10 mouse cellular contexts compared by ENCODE assay signal in the genomic region with DNA sequence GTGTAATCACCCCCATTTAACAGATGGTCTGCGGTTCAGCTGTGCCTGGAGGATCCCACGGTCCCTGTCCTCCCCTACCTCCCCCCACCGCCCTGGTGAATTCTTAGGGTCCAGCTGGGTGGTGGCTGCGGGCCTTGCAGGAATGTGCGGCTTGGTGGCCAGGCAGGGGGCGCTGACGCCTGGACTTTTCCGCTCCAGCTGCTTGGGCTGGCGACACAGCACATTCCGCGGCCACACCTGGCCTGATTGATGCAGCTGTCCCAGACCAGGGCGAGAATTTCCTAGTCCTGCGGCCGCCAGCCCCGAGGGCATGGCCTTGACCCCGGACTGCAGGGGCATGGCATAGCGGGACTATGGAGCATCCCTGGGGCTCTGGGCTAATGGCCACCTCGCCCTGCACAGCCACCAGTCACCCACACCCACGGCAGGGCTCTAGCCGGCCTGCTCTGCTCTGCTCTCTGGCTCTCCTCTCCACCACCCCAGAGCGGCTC. TPM values are rescaled to one million over a fixed set of nuclear protein-coding genes. Genes with fewer than 3 reads are reported as not detected.
DNase-seq lines count a peak whose midpoint lies in the region; ATAC-seq lines count a peak whose summit lies in the region.
"Had no signal": no experiment of that assay in that cellular context is flagged by ENCODE, and none has a peak within 500 bp of the region (broad histone marks: within the 10 kb centered on the region; RNA-seq: fewer than 3 reads in every experiment).

No protein-coding gene starts in this region.

- H3K27ac ChIP-seq in heart, embryonic 16.5 days (ENCODE audit: low read length): no peak overlapping the region
- 0 out of 2 replicates have a peak overlapping the region, but pooled peaks have one; percentile 20 for H3K27ac ChIP-seq in limb, embryonic 10.5 days
- no peak overlapping the region for H3K27ac ChIP-seq in midbrain, embryonic 14.5 days (replicated peaks; ENCODE audit: low read depth, low read length)

- intact Hi-C loops in heart, postnatal 36 days (cut with DNase I): no loop called here

- 0 out of 2 replicates have a peak overlapping the region, but pooled peaks have one; percentile 8 for H3K9ac ChIP-seq in heart, embryonic 16.5 days (ENCODE audit: low read length)
- H3K9ac ChIP-seq in midbrain, embryonic 14.5 days (replicated peaks; ENCODE audit: low read length): peak overlapping the region; percentile 44

- H3K9me3 ChIP-seq in heart, embryonic 16.5 days (replicated peaks; ENCODE audit: control insufficient read depth, low read length): no peaks in the 10 kb centered on the region
- no peaks in the 10 kb centered on the region for H3K9me3 ChIP-seq in limb, embryonic 10.5 days (replicated peaks)
- no peaks in the 10 kb centered on the region for H3K9me3 ChIP-seq in midbrain, embryonic 14.5 days (ENCODE audit: control insufficient read depth, low read length)
- H3K9me3 ChIP-seq: G1E had no signal

- ATAC-seq in heart, embryonic 16.5 days (replicated peaks; ENCODE audit: extremely low read depth, insufficient read depth, low FRiP score): no peak
- peak; percentile 25; the same call in 1 of the 2 replicates for ATAC-seq in granulocyte monocyte progenitor cell, adult 5-6 weeks (replicated peaks; ENCODE audit: poor library complexity, severe bottlenecking)
- no peak for ATAC-seq in midbrain, embryonic 14.5 days (ENCODE audit: low FRiP score, low TSS enrichment)
- no peak for ATAC-seq in CD4-positive, CD25-positive, alpha-beta regulatory T cell, adult 4 months

- peak overlapping the region; percentile 48 for H3K4me2 ChIP-seq in heart, embryonic 16.5 days (ENCODE audit: low read depth, low read length)
- H3K4me2 ChIP-seq in midbrain, embryonic 14.5 days (ENCODE audit: low read length): peak overlapping the region; percentile 55

- H3K36me3 ChIP-seq in heart, embryonic 16.5 days (ENCODE audit: control insufficient read depth, insufficient read depth): no peaks in the 10 kb centered on the region
- no peaks in the 10 kb centered on the region for H3K36me3 ChIP-seq in limb, embryonic 10.5 days
- no peaks in the 10 kb centered on the region for H3K36me3 ChIP-seq in midbrain, embryonic 14.5 days (ENCODE audit: control insufficient read depth, insufficient read depth, low read length)
- H3K36me3 ChIP-seq: G1E had no signal

- DNase-seq in heart, postnatal 36 days: no peak
- DNase-seq in limb, embryonic 10.5 days (ENCODE audit: low spot score): peak; percentile 73
- DNase-seq in midbrain, embryonic 14.5 days: peak; percentile 52
- DNase-seq in spleen, postnatal 14 days (ENCODE audit: low spot score in 2 of 2): no peak
- no peak for DNase-seq in frontal cortex, postnatal 36 days (ENCODE audit: low spot score in 2 of 2)

- WGBS in heart, embryonic 16.5 days: 3% methylated on average over 21 of the region's 21 CpGs
- 1% methylated on average over 21 of the region's 21 CpGs for WGBS in limb, embryonic 10.5 days
- WGBS in midbrain, embryonic 14.5 days: 1% methylated on average over 21 of the region's 21 CpGs

- H3K4me1 ChIP-seq in heart, embryonic 16.5 days (ENCODE audit: control insufficient read depth, insufficient read depth, low read length): peaks cover 7% of the 10 kb centered on the region
- peaks cover 16% of the 10 kb centered on the region for H3K4me1 ChIP-seq in limb, embryonic 10.5 days
- H3K4me1 ChIP-seq in midbrain, embryonic 14.5 days (ENCODE audit: control insufficient read depth, insufficient read depth, low read length): peaks cover 3% of the 10 kb centered on the region; the same call in 1 of the 2 replicates

- H3K4me3 ChIP-seq in heart, embryonic 16.5 days (ENCODE audit: low read length): peak overlapping the region; percentile 23; the same call in 1 of the 2 replicates
- peak overlapping the region; percentile 40 for H3K4me3 ChIP-seq in limb, embryonic 10.5 days
- H3K4me3 ChIP-seq in midbrain, embryonic 14.5 days (replicated peaks; ENCODE audit: low read depth, low read length): peak overlapping the region; percentile 17

- peaks cover 23% of the 10 kb centered on the region for H3K27me3 ChIP-seq in heart, embryonic 16.5 days (ENCODE audit: control insufficient read depth, insufficient read depth, low read length)
- H3K27me3 ChIP-seq in limb, embryonic 10.5 days (ENCODE audit: low read depth, poor library complexity, severe bottlenecking): peaks cover 37% of the 10 kb centered on the region
- 0 out of 2 replicates have a peak, but pooled peaks cover 11% of the 10 kb centered on the region for H3K27me3 ChIP-seq in midbrain, embryonic 14.5 days (ENCODE audit: control insufficient read depth, insufficient read depth, low read length)

RNA-seq across cellular contexts. Expression of a gene that starts 9.2 kb away (rescaled TPM):
- 14.7 and 15.3 TPM in 2 replicates for polyA plus RNA-seq in heart, embryonic 16.5 days (2015; fragmentation: Nextera tagmentation; extraction: Ambion mirVana)
- total RNA-seq in heart, postnatal 36 days (2021): 100 to 1,000 TPM; 196 to 197 TPM
- total RNA-seq in granulocyte monocyte progenitor cell, adult 5-6 weeks (2014; fragmentation: Nextera tagmentation): 2.7 and 2.9 TPM in 2 replicates
- total RNA-seq in granulocyte monocyte progenitor cell, adult 5-6 weeks (2017): 5.4 and 6.0 TPM in 2 replicates
- polyA plus RNA-seq in limb, embryonic 10.5 days (2016; fragmentation: Nextera tagmentation; extraction: Ambion mirVana): 7.7 and 10.0 TPM in 2 replicates
- 13.0 and 13.6 TPM in 2 replicates for polyA plus RNA-seq in midbrain, embryonic 14.5 days (2014; fragmentation: Nextera tagmentation; extraction: Ambion mirVana)
- polyA plus RNA-seq in CD4-positive, CD25-positive, alpha-beta regulatory T cell, adult 4 months (2017; shearing (Covaris generic)): 1 to 10 TPM; 1.8 to 1.9 TPM

RNA-seq across cellular contexts. Expression of a gene that starts 10.5 kb away (rescaled TPM):
- not detected in 2 replicates for polyA plus RNA-seq in heart, embryonic 16.5 days (2015; fragmentation: Nextera tagmentation; extraction: Ambion mirVana)
- not detected for total RNA-seq in heart, postnatal 36 days (2021)
- total RNA-seq in granulocyte monocyte progenitor cell, adult 5-6 weeks (2014; fragmentation: Nextera tagmentation): not detected in 2 replicates
- not detected in 2 replicates for total RNA-seq in granulocyte monocyte progenitor cell, adult 5-6 weeks (2017)
- not detected in 2 replicates for polyA plus RNA-seq in limb, embryonic 10.5 days (2016; fragmentation: Nextera tagmentation; extraction: Ambion mirVana)
- not detected in 2 replicates for polyA plus RNA-seq in midbrain, embryonic 14.5 days (2014; fragmentation: Nextera tagmentation; extraction: Ambion mirVana)
- not detected for polyA plus RNA-seq in CD4-positive, CD25-positive, alpha-beta regulatory T cell, adult 4 months (2017; shearing (Covaris generic))
- total RNA-seq: G1E had no signal
- polyA plus RNA-seq: G1E had no signal

RNA-seq across cellular contexts. Expression of a gene that starts 25.0 kb away (rescaled TPM):
- polyA plus RNA-seq in heart, embryonic 16.5 days (2015; fragmentation: Nextera tagmentation; extraction: Ambion mirVana): 0.16 and 0.77 TPM in 2 replicates
- total RNA-seq in heart, postnatal 36 days (2021): not detected
- total RNA-seq in granulocyte monocyte progenitor cell, adult 5-6 weeks (2014; fragmentation: Nextera tagmentation): 0.37 and 1.6 TPM in 2 replicates
- 0.15 and 0.30 TPM in 2 replicates for total RNA-seq in granulocyte monocyte progenitor cell, adult 5-6 weeks (2017)
- polyA plus RNA-seq in limb, embryonic 10.5 days (2016; fragmentation: Nextera tagmentation; extraction: Ambion mirVana): 0.06 TPM in 1 of 2 replicates, not detected in the other
- polyA plus RNA-seq in midbrain, embryonic 14.5 days (2014; fragmentation: Nextera tagmentation; extraction: Ambion mirVana): not detected in 2 replicates
- not detected for polyA plus RNA-seq in CD4-positive, CD25-positive, alpha-beta regulatory T cell, adult 4 months (2017; shearing (Covaris generic))
- total RNA-seq: left cerebral cortex, postnatal 10 days had no signal

RNA-seq across cellular contexts. Expression of a gene that starts 43.3 kb away (rescaled TPM):
- 0.18 and 0.36 TPM in 2 replicates for polyA plus RNA-seq in heart, embryonic 16.5 days (2015; fragmentation: Nextera tagmentation; extraction: Ambion mirVana)
- total RNA-seq in heart, postnatal 36 days (2021): not detected
- total RNA-seq in granulocyte monocyte progenitor cell, adult 5-6 weeks (2014; fragmentation: Nextera tagmentation): not detected in 2 replicates
- not detected in 2 replicates for total RNA-seq in granulocyte monocyte progenitor cell, adult 5-6 weeks (2017)
- 0.30 and 0.45 TPM in 2 replicates for polyA plus RNA-seq in limb, embryonic 10.5 days (2016; fragmentation: Nextera tagmentation; extraction: Ambion mirVana)
- 135 and 150 TPM in 2 replicates for polyA plus RNA-seq in midbrain, embryonic 14.5 days (2014; fragmentation: Nextera tagmentation; extraction: Ambion mirVana)
- polyA plus RNA-seq in CD4-positive, CD25-positive, alpha-beta regulatory T cell, adult 4 months (2017; shearing (Covaris generic)): not detected
- polyA plus RNA-seq: G1E had no signal

RNA-seq across cellular contexts. Expression of a gene that starts 57.1 kb away (rescaled TPM):
- polyA plus RNA-seq in heart, embryonic 16.5 days (2015; fragmentation: Nextera tagmentation; extraction: Ambion mirVana): 57.1 and 63.8 TPM in 2 replicates
- 10 to 100 TPM; 21.9 TPM for total RNA-seq in heart, postnatal 36 days (2021)
- total RNA-seq in granulocyte monocyte progenitor cell, adult 5-6 weeks (2014; fragmentation: Nextera tagmentation): 76.0 and 92.9 TPM in 2 replicates
- 91.0 and 101 TPM in 2 replicates for total RNA-seq in granulocyte monocyte progenitor cell, adult 5-6 weeks (2017)
- 84.9 and 89.2 TPM in 2 replicates for polyA plus RNA-seq in limb, embryonic 10.5 days (2016; fragmentation: Nextera tagmentation; extraction: Ambion mirVana)
- 78.5 and 84.3 TPM in 2 replicates for polyA plus RNA-seq in midbrain, embryonic 14.5 days (2014; fragmentation: Nextera tagmentation; extraction: Ambion mirVana)
- polyA plus RNA-seq in CD4-positive, CD25-positive, alpha-beta regulatory T cell, adult 4 months (2017; shearing (Covaris generic)): 100 to 1,000 TPM; 134 to 146 TPM

Comparison
In these comparisons a context has a peak if more than half of its experiments do, and no peak if none do; other contexts are left out.
1. DNase-seq: peak in limb, embryonic 10.5 days (single experiment) and midbrain, embryonic 14.5 days (single experiment); none in heart, postnatal 36 days (0 of 2), spleen, postnatal 14 days (0 of 2) and frontal cortex, postnatal 36 days (0 of 2).
2. Peak in every context shown above with its lines, with median percentiles within 50 percentile points of each other: H3K4me3 ChIP-seq.